Mouse (Mus musculus): ENCODE data around the gene Krt36. TPM values are rescaled to one million over a fixed set of nuclear protein-coding genes. Genes with fewer than 3 reads are reported as not detected.

Gene Krt36
- polyA plus RNA-seq, 1 experiment from 2014 or later, result not detected

DNA sequence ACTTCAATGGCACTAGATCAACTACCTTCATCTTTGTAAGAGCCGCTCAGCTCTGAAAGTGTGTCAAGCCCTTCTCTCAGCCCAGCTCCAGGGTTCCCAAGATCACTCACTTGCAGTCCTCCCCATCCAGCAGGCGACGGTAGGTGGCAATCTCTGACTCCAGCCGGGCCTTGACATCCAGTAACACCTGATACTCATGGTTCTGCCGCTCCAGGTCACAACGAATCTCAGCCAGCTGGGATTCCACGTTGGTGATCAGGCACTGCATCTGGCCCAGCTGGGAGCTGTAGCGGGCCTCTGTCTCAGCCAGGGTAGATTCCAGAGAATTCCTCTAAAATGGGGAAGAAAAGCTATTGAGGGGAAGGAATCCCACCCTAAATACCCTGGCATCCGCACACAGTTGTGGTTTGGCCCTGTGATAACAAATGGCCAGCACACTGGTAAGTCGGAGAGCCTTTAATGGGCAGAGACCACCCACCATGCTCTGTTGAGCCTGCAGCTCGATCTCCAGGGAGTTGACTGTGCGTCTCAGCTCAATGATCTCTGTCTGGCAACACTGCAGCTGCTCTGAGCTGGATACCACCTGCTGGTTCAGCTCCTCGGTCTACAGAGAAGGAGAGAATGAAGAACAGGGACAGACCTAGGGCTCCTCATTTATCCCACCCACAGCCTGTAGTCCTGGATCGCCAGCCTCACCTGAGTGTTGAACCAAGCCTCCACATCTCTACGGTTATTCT lies 2.6 kb downstream of the Krt36 start:
- no peak overlapping the region for H3K27ac ChIP-seq (ENCODE audit: low read depth, low read length)
- no peak for ATAC-seq (replicated peaks; ENCODE audit: insufficient number of reproducible peaks, low FRiP score, low TSS enrichment)
- 47% methylated on average over 15 of the region's 15 CpGs for WGBS (ENCODE audit: insufficient replicate concordance)
- H3K36me3 ChIP-seq (ENCODE audit: control insufficient read depth, insufficient read depth, low read length), result no peaks in the 10 kb centered on the region
- no peaks in the 10 kb centered on the region for H3K27me3 ChIP-seq (ENCODE audit: control insufficient read depth, insufficient read depth, low read length)
- H3K9me3 ChIP-seq (replicated peaks; ENCODE audit: control insufficient read depth, low read length), result no peaks in the 10 kb centered on the region
- no peak overlapping the region for H3K4me2 ChIP-seq
- no peaks in the 10 kb centered on the region for H3K4me1 ChIP-seq (ENCODE audit: control insufficient read depth, insufficient read depth, low read length)
- H3K4me3 ChIP-seq (ENCODE audit: low read depth, low read length), result no peak overlapping the region
- H3K9ac ChIP-seq (ENCODE audit: low read depth, low read length), result no peak overlapping the region

- H3K4me1 ChIP-seq (ENCODE audit: control insufficient read depth, insufficient read depth, low read length), result no peaks in the 10 kb centered on the region
- no peak overlapping the region for H3K4me3 ChIP-seq (ENCODE audit: low read depth, low read length)
- H3K27ac ChIP-seq (ENCODE audit: low read depth, low read length), result no peak overlapping the region
- ATAC-seq (replicated peaks; ENCODE audit: insufficient number of reproducible peaks, low FRiP score, low TSS enrichment), result no peak
- H3K9ac ChIP-seq (ENCODE audit: low read depth, low read length), result no peak overlapping the region
- no peaks in the 10 kb centered on the region for H3K36me3 ChIP-seq (ENCODE audit: control insufficient read depth, insufficient read depth, low read length)
- WGBS (ENCODE audit: insufficient replicate concordance), result 74% methylated on average over 4 of the region's 4 CpGs
- H3K27me3 ChIP-seq (ENCODE audit: control insufficient read depth, insufficient read depth, low read length), result no peaks in the 10 kb centered on the region
- no peaks in the 10 kb centered on the region for H3K9me3 ChIP-seq (replicated peaks; ENCODE audit: control insufficient read depth, low read length)
- no peak overlapping the region for H3K4me2 ChIP-seq
These were observed 5.0 kb downstream of the Krt36 start for GRCm38 (mm10) chr11:100100391-100100790.

DNA sequence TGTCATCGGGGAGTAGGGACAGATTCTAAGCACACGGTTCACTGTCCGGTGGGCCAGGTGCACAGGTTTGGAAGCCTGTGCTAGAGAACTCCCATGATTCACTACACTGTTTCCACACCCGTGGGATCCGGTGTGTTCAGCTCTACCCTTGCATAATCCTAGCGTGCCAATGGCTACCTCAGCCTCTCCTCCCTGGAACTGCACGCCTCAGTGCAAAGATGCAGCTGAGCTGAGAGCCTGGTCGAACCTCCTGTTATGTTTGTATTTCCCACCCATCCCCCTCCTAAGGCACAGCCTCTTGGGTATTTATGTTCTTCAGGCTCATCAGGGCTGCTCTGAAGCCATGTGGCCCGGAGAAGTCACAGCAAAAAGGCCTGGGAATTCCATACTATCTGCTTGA lies 7.6 kb downstream of the Krt36 start:
- 66% methylated on average over 9 of the region's 9 CpGs for WGBS (ENCODE audit: insufficient replicate concordance)
- Histone ChIP-seq H3K27me3 (ENCODE audit: control insufficient read depth, insufficient read depth, low read length) (no peaks in the 10 kb centered on the region), H3K9me3 (replicated peaks; ENCODE audit: control insufficient read depth, low read length) (no peaks in the 10 kb centered on the region), H3K4me3 (ENCODE audit: low read depth, low read length) (no peak overlapping the region), H3K4me2 (no peak overlapping the region), H3K36me3 (ENCODE audit: control insufficient read depth, insufficient read depth, low read length) (no peaks in the 10 kb centered on the region), H3K4me1 (ENCODE audit: control insufficient read depth, insufficient read depth, low read length) (no peaks in the 10 kb centered on the region), H3K9ac (ENCODE audit: low read depth, low read length) (no peak overlapping the region), H3K27ac (ENCODE audit: low read depth, low read length) (no peak overlapping the region)
- ATAC-seq (replicated peaks; ENCODE audit: insufficient number of reproducible peaks, low FRiP score, low TSS enrichment), result no peak

DNA sequence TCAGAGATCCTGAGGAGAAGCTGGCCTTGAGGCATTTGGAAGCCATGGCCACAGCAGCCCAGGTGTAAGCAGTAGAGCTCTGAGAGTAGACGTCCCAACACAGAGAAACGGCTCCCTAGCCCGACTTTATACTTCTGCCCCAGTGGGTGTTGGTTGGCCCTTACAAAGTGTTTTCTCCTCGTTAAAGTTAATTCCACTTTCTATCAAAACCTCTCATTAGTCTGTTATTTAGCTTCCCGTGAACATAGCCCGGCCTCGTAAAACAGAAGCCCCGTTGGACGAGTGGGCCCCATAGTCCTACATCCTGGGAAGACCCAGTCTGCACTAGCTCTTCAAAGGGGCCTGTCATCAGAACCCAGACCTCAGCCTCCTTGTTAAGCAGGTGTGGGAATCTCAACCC lies 9.3 kb downstream of the Krt36 start, which contains the start of gene Krt35:
TSS of gene Krt35 (minus strand) at position 101 of the 400 bp plus-strand sequence.
- Histone ChIP-seq H3K27ac (ENCODE audit: low read depth, low read length) (no peak within 1 kb of the TSS), H3K9me3 (replicated peaks; ENCODE audit: control insufficient read depth, low read length) (no peaks in the 10 kb centered on the region), H3K4me2 (no peak within 1 kb of the TSS), H3K9ac (ENCODE audit: low read depth, low read length) (no peak within 1 kb of the TSS), H3K4me1 (ENCODE audit: control insufficient read depth, insufficient read depth, low read length) (no peaks in the 10 kb centered on the region), H3K36me3 (ENCODE audit: control insufficient read depth, insufficient read depth, low read length) (no peaks in the 10 kb centered on the region), H3K27me3 (ENCODE audit: control insufficient read depth, insufficient read depth, low read length) (no peaks in the 10 kb centered on the region), H3K4me3 (ENCODE audit: low read depth, low read length) (no peak within 1 kb of the TSS)
- 84% methylated on average over 9 of the region's 9 CpGs for WGBS (ENCODE audit: insufficient replicate concordance)
- ATAC-seq (replicated peaks; ENCODE audit: insufficient number of reproducible peaks, low FRiP score, low TSS enrichment), result no peak

- no peaks in the 10 kb centered on the region for H3K9me3 ChIP-seq (replicated peaks; ENCODE audit: control insufficient read depth, low read length)
- H3K4me1 ChIP-seq (ENCODE audit: control insufficient read depth, insufficient read depth, low read length), result no peaks in the 10 kb centered on the region
- H3K9ac ChIP-seq (ENCODE audit: low read depth, low read length), result no peak overlapping the region
- no peak for ATAC-seq (replicated peaks; ENCODE audit: insufficient number of reproducible peaks, low FRiP score, low TSS enrichment)
- H3K27ac ChIP-seq (ENCODE audit: low read depth, low read length), result no peak overlapping the region
- H3K27me3 ChIP-seq (ENCODE audit: control insufficient read depth, insufficient read depth, low read length), result no peaks in the 10 kb centered on the region
- H3K36me3 ChIP-seq (ENCODE audit: control insufficient read depth, insufficient read depth, low read length), result no peaks in the 10 kb centered on the region
- 62% methylated on average over 7 of the region's 7 CpGs for WGBS (ENCODE audit: insufficient replicate concordance)
- no peak overlapping the region for H3K4me3 ChIP-seq (ENCODE audit: low read depth, low read length)
- H3K4me2 ChIP-seq, result no peak overlapping the region
These were observed 16.9 kb downstream of the Krt36 start for GRCm38 (mm10) chr11:100088378-100089025.

- no peak within 1 kb of the TSS for H3K4me3 ChIP-seq (ENCODE audit: low read depth, low read length)
- H3K9ac ChIP-seq (ENCODE audit: low read depth, low read length), result no peak within 1 kb of the TSS
- H3K4me1 ChIP-seq (ENCODE audit: control insufficient read depth, insufficient read depth, low read length), result no peaks in the 10 kb centered on the region
- no peaks in the 10 kb centered on the region for H3K9me3 ChIP-seq (replicated peaks; ENCODE audit: control insufficient read depth, low read length)
- H3K4me2 ChIP-seq, result no peak within 1 kb of the TSS
- 85% methylated on average over 10 of the region's 10 CpGs for WGBS (ENCODE audit: insufficient replicate concordance)
- no peak for ATAC-seq (replicated peaks; ENCODE audit: insufficient number of reproducible peaks, low FRiP score, low TSS enrichment)
- H3K36me3 ChIP-seq (ENCODE audit: control insufficient read depth, insufficient read depth, low read length), result no peaks in the 10 kb centered on the region
- H3K27ac ChIP-seq (ENCODE audit: low read depth, low read length), result no peak within 1 kb of the TSS
- no peaks in the 10 kb centered on the region for H3K27me3 ChIP-seq (ENCODE audit: control insufficient read depth, insufficient read depth, low read length)
These were observed 17.6 kb downstream of the Krt36 start, which contains the start of gene Krt32 for GRCm38 (mm10) chr11:100087861-100088260. Gene Krt32, minus strand, starts transcription at chr11:100088226.

- Histone ChIP-seq H3K4me3 (ENCODE audit: low read depth, low read length) (no peak overlapping the region), H3K4me2 (no peak overlapping the region), H3K9ac (ENCODE audit: low read depth, low read length) (no peak overlapping the region), H3K4me1 (ENCODE audit: control insufficient read depth, insufficient read depth, low read length) (no peaks in the 10 kb centered on the region), H3K36me3 (ENCODE audit: control insufficient read depth, insufficient read depth, low read length) (no peaks in the 10 kb centered on the region), H3K27ac (ENCODE audit: low read depth, low read length) (no peak overlapping the region), H3K9me3 (replicated peaks; ENCODE audit: control insufficient read depth, low read length) (no peaks in the 10 kb centered on the region), H3K27me3 (ENCODE audit: control insufficient read depth, insufficient read depth, low read length) (no peaks in the 10 kb centered on the region)
- ATAC-seq (replicated peaks; ENCODE audit: insufficient number of reproducible peaks, low FRiP score, low TSS enrichment), result no peak
- 41% methylated on average over 1 of the region's 1 CpGs for WGBS (ENCODE audit: insufficient replicate concordance)
These were observed 31.6 kb downstream of the Krt36 start for GRCm38 (mm10) chr11:100073873-100074272.

DNA sequence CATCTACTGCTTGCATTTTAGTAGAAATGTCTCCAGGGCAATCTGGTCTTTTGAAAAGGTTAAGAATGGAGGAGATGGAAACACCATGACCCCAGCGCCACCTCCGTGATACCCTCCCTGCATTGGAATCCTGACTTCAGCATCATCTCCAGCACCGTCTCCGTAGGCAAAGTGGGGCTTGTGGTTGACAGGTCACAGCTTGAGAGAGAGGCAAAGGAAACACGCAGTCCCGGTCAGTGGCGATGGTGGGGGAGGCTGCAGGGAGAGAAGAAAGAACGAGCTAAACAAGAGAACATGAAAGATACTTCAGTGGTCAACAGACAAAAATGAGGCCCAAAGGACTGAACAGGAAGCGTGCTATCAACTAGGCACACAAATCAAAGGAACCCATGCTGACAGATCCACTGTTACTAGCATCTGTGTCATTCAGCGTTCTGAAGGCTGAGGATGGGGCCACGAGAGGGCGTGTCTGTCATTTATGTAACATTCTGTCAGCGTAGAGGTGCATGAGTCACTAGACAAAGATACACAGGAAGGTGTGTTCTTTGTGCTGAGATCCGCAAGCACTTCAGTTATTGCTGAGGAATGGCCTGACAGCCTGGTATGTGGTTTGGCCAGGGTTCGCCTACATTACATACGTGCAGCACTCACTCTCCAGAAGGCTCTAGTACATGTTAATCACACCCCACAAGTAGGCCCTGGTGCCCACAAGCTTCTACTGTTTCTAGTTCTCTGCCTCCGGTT lies 38.0 kb downstream of the Krt36 start:
- Histone ChIP-seq H3K27me3 (ENCODE audit: control insufficient read depth, insufficient read depth, low read length) (no peaks in the 10 kb centered on the region), H3K4me1 (ENCODE audit: control insufficient read depth, insufficient read depth, low read length) (peaks cover 6% of the 10 kb centered on the region; the same call in 1 of the 2 replicates), H3K36me3 (ENCODE audit: control insufficient read depth, insufficient read depth, low read length) (no peaks in the 10 kb centered on the region), H3K4me2 (no peak overlapping the region), H3K27ac (ENCODE audit: low read depth, low read length) (no peak overlapping the region), H3K9me3 (replicated peaks; ENCODE audit: control insufficient read depth, low read length) (no peaks in the 10 kb centered on the region), H3K4me3 (ENCODE audit: low read depth, low read length) (no peak overlapping the region), H3K9ac (ENCODE audit: low read depth, low read length) (no peak overlapping the region)
- 69% methylated on average over 17 of the region's 17 CpGs for WGBS (ENCODE audit: insufficient replicate concordance)
- no peak for ATAC-seq (replicated peaks; ENCODE audit: insufficient number of reproducible peaks, low FRiP score, low TSS enrichment)
